Mouse (Mus musculus) kidney, adult 2 months (tissue): ENCODE data around the gene Naxd. TPM values are rescaled to one million over a fixed set of nuclear protein-coding genes. Genes with fewer than 3 reads are reported as not detected.

Experiments
- DNase-seq: peaks from one replicate; pipeline ENCODE4 v3.0.0; 2021
- H3K27ac ChIP-seq: fragments of 200-500 bp; 2 replicates; pipeline ENCODE4 v1.5.1; 2012; ENCODE audit warnings: low read depth, low read length, control low read depth, inconsistent platforms; ENCODE audit not compliant: insufficient read depth
- H3K27me3 ChIP-seq: fragments of 200-500 bp; replicated peaks from 2 replicates; pipeline ENCODE4 v1.6.1; 2012; ENCODE audit warnings: mild to moderate bottlenecking, moderate library complexity, low read length, inconsistent platforms; ENCODE audit not compliant: control insufficient read depth, insufficient read depth
- H3K36me3 ChIP-seq: fragments of 200-500 bp; 2 replicates; pipeline ENCODE4 v1.6.1; 2012; ENCODE audit warnings: mild to moderate bottlenecking, moderate library complexity, low read length, inconsistent platforms; ENCODE audit not compliant: control insufficient read depth, insufficient read depth
- H3K4me1 ChIP-seq: fragments of 200-500 bp; 2 replicates; pipeline ENCODE4 v1.6.1; 2011; ENCODE audit warnings: low read length; ENCODE audit not compliant: control insufficient read depth, insufficient read depth
- H3K4me3 ChIP-seq: fragments of 200-500 bp; 2 replicates; pipeline ENCODE4 v1.5.1; 2011; ENCODE audit warnings: mild to moderate bottlenecking, low read depth, low read length, control low read depth; ENCODE audit not compliant: insufficient read depth
- CTCF ChIP-seq: fragments of 200-500 bp; conservative IDR thresholded peaks from 2 replicates; pipeline ENCODE4 v1.5.1; 2011; ENCODE audit warnings: low read depth, mild to moderate bottlenecking, control low read depth, low read length, moderate library complexity, mixed read lengths; ENCODE audit not compliant: insufficient read depth, insufficient read length
- POLR2A ChIP-seq: fragments of 200-500 bp; IDR thresholded peaks from one replicate; pipeline ENCODE4 v1.6.1; 2011; ENCODE audit warnings: low read depth, low read length, control low read depth
- WGBS: fragments of 180-500 bp; shearing (Covaris S2); methylation state at CpG from one replicate; pipeline ENCODE4 v1.1.7; 2018; 5-methylcytosine and 5-hydroxymethylcytosine counted together
- polyA plus RNA-seq: library from polyadenylated mRNA; depleted of rRNA; stranded (reverse); fragments of >200 nt; gene quantifications from 2 replicates; pipeline ENCODE4 v1.2.3, GENCODE M21; 2012

The Naxd gene
- polyA plus RNA-seq, 1 experiment = 111 TPM

- 82% methylated on average over 10 of the region's 10 CpGs for WGBS
- no peak overlapping the region for H3K4me3 ChIP-seq
- H3K27me3 ChIP-seq = no peaks in the 10 kb centered on the region
- H3K27ac ChIP-seq = no peak overlapping the region
- DNase-seq = no peak
- no peaks in the 10 kb centered on the region for H3K4me1 ChIP-seq
- no peak for TF ChIP-seq POLR2A
- no peak for TF ChIP-seq CTCF
- peaks cover 4% of the 10 kb centered on the region for H3K36me3 ChIP-seq
Observed at GRCm38 (mm10) chr8:11508880-11509279, 11.6 kb downstream of the Naxd start.

GRCm38 (mm10) chr8:11510971-11511370, 13.7 kb downstream of the Naxd start:
- 93% methylated on average over 5 of the region's 5 CpGs for WGBS
- Histone ChIP-seq H3K4me3 (no peak overlapping the region), H3K4me1 (no peaks in the 10 kb centered on the region), H3K27ac (no peak overlapping the region), H3K27me3 (no peaks in the 10 kb centered on the region), H3K36me3 (peaks cover 4% of the 10 kb centered on the region)
- TF ChIP-seq POLR2A (no peak), CTCF (no peak)
- DNase-seq = no peak

GRCm38 (mm10) chr8:11512711-11513110, 15.4 kb downstream of the Naxd start:
- Histone ChIP-seq H3K36me3 (peaks cover 1% of the 10 kb centered on the region), H3K4me3 (no peak overlapping the region), H3K27ac (no peak overlapping the region), H3K27me3 (no peaks in the 10 kb centered on the region), H3K4me1 (no peaks in the 10 kb centered on the region)
- TF ChIP-seq POLR2A (no peak), CTCF (no peak)
- no peak for DNase-seq
- WGBS = 86% methylated on average over 9 of the region's 9 CpGs

- Histone ChIP-seq H3K27ac (no peak overlapping the region), H3K36me3 (peaks cover 1% of the 10 kb centered on the region), H3K4me1 (no peaks in the 10 kb centered on the region), H3K4me3 (no peak overlapping the region), H3K27me3 (no peaks in the 10 kb centered on the region)
- no peak for DNase-seq
- TF ChIP-seq POLR2A = no peak
- TF ChIP-seq CTCF = no peak
- WGBS = 89% methylated on average over 5 of the region's 5 CpGs
Observed at GRCm38 (mm10) chr8:11513247-11513646, 15.9 kb downstream of the Naxd start.

GRCm38 (mm10) chr8:11516292-11516691, 19.0 kb downstream of the Naxd start:
- Histone ChIP-seq H3K36me3 (peaks cover 1% of the 10 kb centered on the region; the same call in 1 of the 2 replicates), H3K27ac (no peak overlapping the region), H3K4me1 (no peaks in the 10 kb centered on the region), H3K27me3 (no peaks in the 10 kb centered on the region), H3K4me3 (no peak overlapping the region)
- TF ChIP-seq CTCF = no peak
- TF ChIP-seq POLR2A = no peak
- no peak for DNase-seq
- 97% methylated on average over 9 of the region's 9 CpGs for WGBS

- Histone ChIP-seq H3K4me1 (no peaks in the 10 kb centered on the region), H3K36me3 (no peaks in the 10 kb centered on the region), H3K4me3 (no peak overlapping the region), H3K27ac (no peak overlapping the region), H3K27me3 (no peaks in the 10 kb centered on the region)
- WGBS = 83% methylated on average over 16 of the region's 16 CpGs
- no peak for DNase-seq
- no peak for TF ChIP-seq CTCF
Observed at GRCm38 (mm10) chr8:11517366-11518055, 20.2 kb downstream of the Naxd start.

- no peak overlapping the region for H3K27ac ChIP-seq
- 83% methylated on average over 6 of the region's 6 CpGs for WGBS
- no peak for DNase-seq
- TF ChIP-seq CTCF = no peak
- no peak for TF ChIP-seq POLR2A
- H3K4me3 ChIP-seq = no peak overlapping the region
- H3K36me3 ChIP-seq = no peaks in the 10 kb centered on the region
- H3K4me1 ChIP-seq = no peaks in the 10 kb centered on the region
- H3K27me3 ChIP-seq = no peaks in the 10 kb centered on the region
Observed at GRCm38 (mm10) chr8:11518056-11518396, 20.7 kb downstream of the Naxd start.
